Mouse (Mus musculus) neutrophil, adult 83 days (primary cell): ENCODE data around the gene Ly6g5c. TPM values are rescaled to one million over a fixed set of nuclear protein-coding genes. Genes with fewer than 3 reads are reported as not detected.

Experiments
- total RNA-seq, 2 experiments: library from RNA; stranded (reverse); gene quantifications; one replicate each; pipeline ENCODE4 v1.2.4; 2023

The Ly6g5c gene
- not detected for total RNA-seq

GRCm38 (mm10) chr17:35108097-35108496 lies at the start of gene Ly6g5c:
TSS of gene Ly6g5c (plus strand) at chr17:35108279.

GRCm38 (mm10) chr17:35058911-35059892 lies 48.9 kb upstream of the Ly6g5c start, which contains the start of gene Ddah2:
TSS of gene Ddah2 (plus strand) at chr17:35059035.

GRCm38 (mm10) chr17:35064951-35065947 lies 42.8 kb upstream of the Ly6g5c start, which contains the start of gene Ly6g6c:
TSS of gene Ly6g6c (plus strand) at chr17:35065388.

GRCm38 (mm10) chr17:35066084-35066483 lies 42.0 kb upstream of the Ly6g5c start, which contains the start of gene Mpig6b:
TSS of gene Mpig6b (minus strand) at chr17:35066184.

GRCm38 (mm10) chr17:35076507-35077176 lies 31.4 kb upstream of the Ly6g5c start, which contains the start of gene Ly6g6e:
TSS of gene Ly6g6e (plus strand) at chr17:35076902.

GRCm38 (mm10) chr17:35077786-35078233 lies 30.3 kb upstream of the Ly6g5c start, which contains the start of gene Ly6g6d:
TSS of gene Ly6g6d (minus strand) at chr17:35078065.

GRCm38 (mm10) chr17:35085208-35085865 lies 22.7 kb upstream of the Ly6g5c start, which contains the start of gene Ly6g6f:
TSS of gene Ly6g6f (minus strand) at chr17:35085610.

GRCm38 (mm10) chr17:35088825-35089644 lies 19.0 kb upstream of the Ly6g5c start, which contains the start of gene Abhd16a:
TSS of gene Abhd16a (plus strand) at chr17:35089263.

GRCm38 (mm10) chr17:35115046-35116019 lies 7.3 kb downstream of the Ly6g5c start, which contains the start of gene Ly6g5b:
TSS of gene Ly6g5b (minus strand) at chr17:35115428.

GRCm38 (mm10) chr17:35121143-35121799 lies 13.2 kb downstream of the Ly6g5c start, which contains the start of gene Gpank1:
TSS of gene Gpank1 (plus strand) at chr17:35121455.

GRCm38 (mm10) chr17:35121871-35122303 lies 13.8 kb downstream of the Ly6g5c start, which contains the start of gene Csnk2b:
TSS of gene Csnk2b (minus strand) at chr17:35122053.

GRCm38 (mm10) chr17:35126206-35126611 lies 18.1 kb downstream of the Ly6g5c start, which contains the start of gene D17H6S53E:
TSS of gene D17H6S53E (plus strand) at chr17:35126373.

GRCm38 (mm10) chr17:35131500-35132173 lies 23.6 kb downstream of the Ly6g5c start, which contains the start of gene Apom:
TSS of gene Apom (minus strand) at chr17:35132050.

GRCm38 (mm10) chr17:35134801-35135590 lies 26.9 kb downstream of the Ly6g5c start, which contains the start of gene Bag6:
TSS of gene Bag6 (plus strand) at chr17:35135178.

